Mouse (Mus musculus) layer of hippocampus, adult 2 months (tissue): ENCODE results near the gene Fbxl5. TPM values are rescaled to one million over a fixed set of nuclear protein-coding genes. Genes with fewer than 3 reads are reported as not detected.
A peak's percentile ranks its signal among the peaks of the same experiment; 100 is the strongest.

Experiments used
- DNase-seq, 2 experiments: peaks; one replicate each; pipeline ENCODE4 v3.0.0; 2022; ENCODE audit warnings: low spot score in 2 of 2
- H3K27ac ChIP-seq: fragments of 200-600 bp; 2 replicates; pipeline ENCODE4 v1.8.1; 2022
- H3K4me3 ChIP-seq: fragments of 200-600 bp; 2 replicates; pipeline ENCODE4 v1.8.1; 2022; ENCODE audit warnings: mild to moderate bottlenecking
- CTCF ChIP-seq: fragments of 200-600 bp; conservative IDR thresholded peaks from 2 replicates; pipeline ENCODE4 v1.8.1; 2022; ENCODE audit warnings: antibody characterized with exemption, mild to moderate bottlenecking, moderate library complexity
- total RNA-seq, 2 experiments: library from RNA; stranded (reverse); gene quantifications; 2 replicates each; pipeline ENCODE4 v1.2.3; 2021

Fbxl5 gene
- total RNA-seq, 2 experiments from 2014 or later, result 89.3 to 97.2 TPM

DNA sequence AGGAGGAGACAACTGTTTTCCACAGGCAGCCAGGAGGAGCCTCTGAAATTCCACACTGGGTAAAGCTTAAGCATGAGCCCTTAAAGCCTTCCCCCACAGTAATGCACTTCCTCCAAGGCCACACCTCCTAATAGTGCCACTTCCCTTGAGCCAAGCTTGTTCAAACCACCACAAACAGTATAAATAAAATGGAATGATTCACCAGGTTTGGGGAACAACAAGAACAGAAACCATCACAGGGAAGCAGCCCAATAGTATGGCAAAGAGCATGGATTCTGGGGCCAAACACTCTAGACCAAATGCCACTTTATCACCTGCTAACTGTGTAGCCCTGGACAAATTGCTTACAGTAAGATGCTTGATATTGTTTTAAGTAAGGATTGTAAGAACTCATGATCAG, 26.1 kb upstream of the Fbxl5 start:
- Histone ChIP-seq H3K4me3 (no peak overlapping the region), H3K27ac (no peak overlapping the region)
- no peak for DNase-seq
- TF ChIP-seq CTCF, result no peak

- no peak overlapping the region for H3K4me3 ChIP-seq
- no peak overlapping the region for H3K27ac ChIP-seq
- TF ChIP-seq CTCF, result no peak
- DNase-seq, result no peak
These were observed 24.8 kb upstream of the Fbxl5 start for GRCm38 (mm10) chr5:43846227-43846626.

GRCm38 (mm10) chr5:43845646-43846045, 24.2 kb upstream of the Fbxl5 start:
- no peak for TF ChIP-seq CTCF
- no peak overlapping the region for H3K4me3 ChIP-seq
- DNase-seq, result no peak
- H3K27ac ChIP-seq, result no peak overlapping the region

GRCm38 (mm10) chr5:43845083-43845482, 23.6 kb upstream of the Fbxl5 start:
- no peak for TF ChIP-seq CTCF
- Histone ChIP-seq H3K4me3 (no peak overlapping the region), H3K27ac (no peak overlapping the region)
- no peak for DNase-seq

GRCm38 (mm10) chr5:43842576-43843155, 21.2 kb upstream of the Fbxl5 start:
- no peak for DNase-seq
- Histone ChIP-seq H3K27ac (no peak overlapping the region), H3K4me3 (no peak overlapping the region)
- TF ChIP-seq CTCF, result no peak

- no peak for DNase-seq
- H3K4me3 ChIP-seq, result peak overlapping the region; percentile 47
- no peak for TF ChIP-seq CTCF
- H3K27ac ChIP-seq, result peak overlapping the region; percentile 4; the same call in 1 of the 2 replicates
These were observed 20.5 kb upstream of the Fbxl5 start for GRCm38 (mm10) chr5:43842011-43842285.

- peak overlapping the region; percentile 16; the same call in 1 of the 2 replicates for H3K27ac ChIP-seq
- TF ChIP-seq CTCF, result peak; percentile 97
- peak; percentile 39 to 58 for DNase-seq
- H3K4me3 ChIP-seq, result peak overlapping the region; percentile 47
These were observed 19.9 kb upstream of the Fbxl5 start for GRCm38 (mm10) chr5:43841144-43842010.

DNA sequence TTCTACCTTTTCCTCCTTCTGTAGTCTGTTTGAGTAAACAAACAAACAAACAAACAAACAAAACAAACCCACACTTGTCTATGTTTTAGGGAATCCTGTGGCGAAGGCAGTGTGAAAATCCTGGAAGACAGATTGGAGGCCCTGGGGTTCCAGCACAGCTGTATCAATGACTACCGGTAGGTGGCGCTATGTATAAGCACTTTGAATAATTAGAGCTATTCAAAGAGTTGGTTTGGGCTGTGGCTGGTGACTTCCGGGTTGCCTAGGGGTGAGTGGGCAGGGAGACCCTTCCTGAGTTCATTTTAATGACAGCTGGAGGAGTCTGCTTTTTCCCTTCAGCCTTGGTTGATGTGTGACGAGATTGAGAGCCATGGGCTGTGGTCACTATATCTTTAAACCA, 15.9 kb upstream of the Fbxl5 start:
- peak; percentile 90 for TF ChIP-seq CTCF
- no peak overlapping the region for H3K27ac ChIP-seq
- DNase-seq, result peak in 1 of 2 experiments; percentile 59
- H3K4me3 ChIP-seq, result no peak overlapping the region

DNA sequence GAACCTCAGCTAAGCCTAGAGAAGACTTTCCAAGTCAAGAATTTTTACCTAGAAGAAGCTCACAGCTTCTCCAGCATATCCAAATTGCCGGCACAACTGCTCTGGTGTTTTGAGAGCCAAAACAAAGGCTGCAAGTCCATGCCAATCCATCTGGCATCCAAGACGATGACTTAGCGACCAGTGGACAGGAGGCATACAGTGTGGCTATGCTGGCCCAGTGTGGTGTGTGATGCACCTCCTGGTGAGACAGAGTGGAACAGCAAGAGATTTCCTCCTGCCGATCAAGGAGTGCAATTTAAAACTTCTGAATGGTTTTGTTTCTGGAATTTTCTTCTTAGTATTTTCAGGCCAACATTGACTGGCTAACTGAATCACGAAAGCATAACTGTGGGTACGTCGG, 15.2 kb upstream of the Fbxl5 start:
- H3K4me3 ChIP-seq, result no peak overlapping the region
- DNase-seq, result no peak
- peak; percentile 59 for TF ChIP-seq CTCF
- no peak overlapping the region for H3K27ac ChIP-seq

DNA sequence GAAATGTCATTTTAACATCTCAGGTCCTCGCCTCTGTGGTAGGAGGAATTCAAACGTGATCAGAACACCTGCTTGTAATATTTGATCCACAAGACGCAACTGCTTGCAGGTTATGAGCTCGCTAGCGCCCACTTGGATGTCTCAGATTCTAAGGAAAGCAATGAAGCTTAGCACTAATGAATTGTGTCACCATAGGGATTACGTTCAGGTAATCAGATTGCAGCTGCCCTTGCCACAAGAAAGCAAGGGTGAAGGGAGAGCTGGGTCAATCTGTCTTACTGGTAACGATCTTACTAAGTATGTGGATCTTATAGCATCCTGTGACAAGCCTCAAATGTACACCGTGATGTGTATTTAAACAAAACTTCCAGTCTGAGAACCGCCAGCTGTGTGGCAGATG, 5.9 kb upstream of the Fbxl5 start:
- Histone ChIP-seq H3K27ac (no peak overlapping the region), H3K4me3 (no peak overlapping the region)
- DNase-seq, result no peak
- no peak for TF ChIP-seq CTCF

DNA sequence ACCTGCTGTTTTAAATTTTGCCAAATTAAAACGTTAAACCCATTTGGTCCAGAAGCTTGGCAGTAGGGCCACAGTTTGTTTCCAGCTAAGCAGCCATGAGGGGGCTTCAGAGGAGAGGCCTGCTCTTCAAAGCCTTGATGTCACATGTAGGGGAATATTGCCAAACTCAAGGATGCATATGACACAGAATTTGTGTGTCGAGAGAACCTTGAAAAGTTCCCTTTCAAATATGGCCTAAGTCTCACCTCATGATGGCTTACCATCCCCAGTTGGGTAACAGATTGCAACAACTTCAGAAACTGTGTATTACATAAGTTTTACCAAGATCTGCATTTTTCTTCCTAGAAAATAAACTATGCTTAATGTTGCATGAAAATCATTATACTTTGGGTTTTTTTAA, 5.4 kb upstream of the Fbxl5 start:
- Histone ChIP-seq H3K27ac (no peak overlapping the region), H3K4me3 (no peak overlapping the region)
- no peak for DNase-seq
- no peak for TF ChIP-seq CTCF

- Histone ChIP-seq H3K4me3 (no peak overlapping the region), H3K27ac (no peak overlapping the region)
- no peak for TF ChIP-seq CTCF
- no peak for DNase-seq
These were observed 3.1 kb upstream of the Fbxl5 start for GRCm38 (mm10) chr5:43824580-43824979.

DNA sequence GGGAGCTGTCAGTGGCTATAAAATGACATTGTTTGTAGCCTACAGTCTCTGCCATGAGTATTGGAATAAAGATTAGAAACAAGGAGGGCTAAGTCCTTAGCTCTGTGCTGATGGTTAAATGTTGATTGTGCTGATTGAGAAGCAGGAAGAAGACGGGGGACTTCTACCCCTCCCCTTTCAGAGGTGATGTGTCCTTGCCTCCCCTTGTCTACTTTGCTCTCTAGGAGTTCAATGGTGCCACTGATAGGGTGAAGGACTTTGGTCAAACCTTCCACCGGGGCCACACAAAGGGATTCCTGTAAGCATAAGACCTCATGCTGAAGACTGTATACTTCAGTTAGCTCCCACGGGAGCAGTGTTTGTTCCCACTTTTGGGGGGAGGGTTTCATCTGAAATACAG, 1.4 kb upstream of the Fbxl5 start:
- H3K27ac ChIP-seq, result no peak overlapping the region
- H3K4me3 ChIP-seq, result no peak overlapping the region
- DNase-seq, result no peak
- TF ChIP-seq CTCF, result no peak

DNA sequence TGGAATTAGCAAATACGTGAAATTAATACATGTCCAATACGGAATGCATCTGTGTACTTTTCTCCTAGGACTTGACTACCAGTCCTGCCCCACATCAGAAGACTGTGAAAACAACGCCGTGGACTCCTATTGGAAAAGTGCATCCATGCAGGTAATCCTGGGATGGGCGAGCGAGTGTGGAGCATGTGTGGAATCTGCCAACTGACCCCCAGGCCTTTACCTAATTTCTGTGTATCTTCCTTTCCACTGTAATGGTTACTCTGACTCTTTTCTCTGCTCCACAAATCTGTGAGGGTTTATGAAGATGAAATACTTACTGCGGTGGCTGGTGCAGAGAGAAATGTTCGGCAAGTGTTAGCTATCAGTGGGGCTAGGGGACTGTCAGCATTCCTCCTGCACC, 761 bp upstream of the Fbxl5 start:
- Histone ChIP-seq H3K27ac (no peak overlapping the region), H3K4me3 (no peak overlapping the region)
- TF ChIP-seq CTCF, result no peak
- DNase-seq, result no peak
